ENCODE assay signal across 12 mouse cellular contexts in the genomic region with DNA sequence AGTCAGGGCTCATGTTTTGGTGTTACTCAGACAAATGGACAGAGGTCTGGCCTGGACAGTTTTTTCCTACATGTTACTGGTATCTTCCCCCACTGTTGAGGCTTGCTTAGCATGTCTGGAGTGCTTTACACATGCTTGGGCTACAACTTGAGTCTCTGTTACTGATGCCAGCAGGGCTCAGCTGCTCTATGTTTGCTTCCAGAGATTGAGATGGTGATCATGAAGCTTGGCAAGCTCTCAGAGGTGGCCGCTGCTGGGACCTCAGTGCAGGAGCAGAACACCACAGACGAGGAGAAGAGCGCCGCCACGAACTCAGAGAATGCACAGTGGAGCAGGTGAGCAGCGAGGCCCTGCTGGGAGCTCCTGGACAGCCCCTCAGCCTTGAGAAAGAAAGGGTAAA.
"Had no signal": no experiment of that assay in that cellular context is flagged by ENCODE, and none has a peak within 500 bp of the region (broad histone marks: within the 10 kb centered on the region; RNA-seq: fewer than 3 reads in every experiment).

No protein-coding gene starts in this region.

- DNase-seq: heart, adult 11 months; heart, adult 2 months; heart, postnatal 14 days; heart, postnatal 36 days; kidney, adult 11 months; kidney, adult 2 months; kidney, adult 9 months; kidney, postnatal 14 days; kidney, postnatal 36 days; layer of hippocampus, adult 9-11 months; layer of hippocampus, postnatal 36 days; left cerebral cortex, postnatal 4 days had no signal
